Mouse (Mus musculus): ENCODE results near the gene Uaca. TPM values are rescaled to one million over a fixed set of nuclear protein-coding genes. Genes with fewer than 3 reads are reported as not detected.

Gene Uaca
- polyA plus RNA-seq (2012; rRNA removed): 14.8 and 23.5 TPM in 2 replicates
- polyA plus RNA-seq (2014; fragmentation: Nextera tagmentation; extraction: Ambion mirVana): 13.2 and 21.7 TPM in 2 replicates

DNA sequence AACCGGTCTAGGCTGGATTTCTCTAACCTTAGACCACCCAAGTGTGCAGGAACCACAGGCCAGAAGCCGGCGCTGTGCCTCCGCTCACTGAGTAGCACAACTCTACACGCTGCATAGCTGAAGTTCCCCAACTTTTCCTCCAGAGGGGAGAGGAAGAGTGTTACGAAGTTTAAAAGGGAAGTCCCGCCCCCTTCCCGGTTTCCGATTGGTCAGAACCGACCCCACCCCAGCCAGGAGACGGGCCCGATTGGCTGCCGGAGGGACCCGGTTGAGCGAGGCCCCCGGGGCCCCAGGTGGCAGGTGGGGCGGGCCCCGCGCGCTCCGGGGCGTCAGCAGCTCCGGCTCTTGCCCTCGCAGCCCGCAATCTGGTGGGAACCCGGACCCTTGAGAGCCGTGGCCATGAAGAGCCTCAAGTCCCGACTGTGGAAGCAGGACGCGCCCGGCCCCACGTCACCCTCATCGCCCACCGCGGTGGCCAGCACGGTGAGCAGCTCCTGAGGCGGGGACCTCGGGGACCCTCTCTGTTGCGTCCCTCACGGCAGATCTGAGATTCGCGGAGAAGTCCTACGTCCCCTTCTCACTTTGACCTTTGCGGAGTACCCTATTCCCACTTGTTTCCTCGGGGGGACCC, at the start of gene Uaca:
Gene Uaca, plus strand, starts transcription at position 333 of the 631 bp plus-strand sequence.
- under 1% methylated on average over 36 of the region's 45 CpGs for WGBS
- Histone ChIP-seq H3K27ac (replicated peaks; ENCODE audit: low read depth, low read length) (peak within 1 kb of the TSS; percentile 79), H3K4me3 (replicated peaks; ENCODE audit: low read length) (peak within 1 kb of the TSS; percentile 86), H3K4me2 (replicated peaks; ENCODE audit: low read depth, low read length, severe bottlenecking) (peak within 1 kb of the TSS; percentile 92), H3K27me3 (ENCODE audit: control insufficient read depth, insufficient read depth, low read length) (no peaks in the 10 kb centered on the region), H3K9me3 (ENCODE audit: control insufficient read depth, low read length) (no peaks in the 10 kb centered on the region), H3K4me1 (ENCODE audit: control insufficient read depth, insufficient read depth, low read length) (0 out of 2 replicates have a peak, but pooled peaks cover 3% of the 10 kb centered on the region), H3K9ac (ENCODE audit: low read depth, low read length, severe bottlenecking) (peak within 1 kb of the TSS; percentile 72), H3K36me3 (ENCODE audit: control insufficient read depth, insufficient read depth, low read length) (no peaks in the 10 kb centered on the region)
- TF ChIP-seq POLR2A (IDR thresholded peaks at IDR 0.05; ENCODE audit: borderline replicate concordance, extremely low read depth, insufficient read depth, insufficient read length): 0 out of 2 replicates have a peak, but pooled peaks have one; percentile 23
- ATAC-seq (ENCODE audit: low FRiP score, low read depth) (peak; percentile 98), DNase-seq (ENCODE audit: low spot score) (peak; percentile 99)

GRCm38 (mm10) chr9:60744971-60745370, 49.4 kb upstream of the Uaca start:
- H3K27ac ChIP-seq (replicated peaks; ENCODE audit: low read depth, low read length): no peak overlapping the region
- ATAC-seq (ENCODE audit: low FRiP score, low read depth) (no peak), DNase-seq (ENCODE audit: low spot score) (no peak)
- WGBS: 64% methylated on average over 4 of the region's 4 CpGs
- H3K27me3 ChIP-seq (ENCODE audit: control insufficient read depth, insufficient read depth, low read length): no peaks in the 10 kb centered on the region
- no peaks in the 10 kb centered on the region; the same call in 1 of the 2 replicates for H3K4me1 ChIP-seq (ENCODE audit: control insufficient read depth, insufficient read depth, low read length)
- H3K4me3 ChIP-seq (replicated peaks; ENCODE audit: low read length): no peak overlapping the region
- TF ChIP-seq POLR2A (IDR thresholded peaks at IDR 0.05; ENCODE audit: borderline replicate concordance, extremely low read depth, insufficient read depth, insufficient read length): no peak
- H3K9me3 ChIP-seq (ENCODE audit: control insufficient read depth, low read length): no peaks in the 10 kb centered on the region
- H3K4me2 ChIP-seq (replicated peaks; ENCODE audit: low read depth, low read length, severe bottlenecking): no peak overlapping the region
- no peaks in the 10 kb centered on the region for H3K36me3 ChIP-seq (ENCODE audit: control insufficient read depth, insufficient read depth, low read length)
- H3K9ac ChIP-seq (ENCODE audit: low read depth, low read length, severe bottlenecking): no peak overlapping the region

- Histone ChIP-seq H3K4me2 (replicated peaks; ENCODE audit: low read depth, low read length, severe bottlenecking) (no peak overlapping the region), H3K4me1 (ENCODE audit: control insufficient read depth, insufficient read depth, low read length) (no peaks in the 10 kb centered on the region; the same call in 1 of the 2 replicates), H3K9me3 (ENCODE audit: control insufficient read depth, low read length) (no peaks in the 10 kb centered on the region), H3K9ac (ENCODE audit: low read depth, low read length, severe bottlenecking) (no peak overlapping the region; the same call in 1 of the 2 replicates), H3K27ac (replicated peaks; ENCODE audit: low read depth, low read length) (no peak overlapping the region), H3K36me3 (ENCODE audit: control insufficient read depth, insufficient read depth, low read length) (no peaks in the 10 kb centered on the region), H3K4me3 (replicated peaks; ENCODE audit: low read length) (no peak overlapping the region), H3K27me3 (ENCODE audit: control insufficient read depth, insufficient read depth, low read length) (no peaks in the 10 kb centered on the region)
- ATAC-seq (ENCODE audit: low FRiP score, low read depth) (no peak), DNase-seq (ENCODE audit: low spot score) (no peak)
- TF ChIP-seq POLR2A (IDR thresholded peaks at IDR 0.05; ENCODE audit: borderline replicate concordance, extremely low read depth, insufficient read depth, insufficient read length): no peak
- 43% methylated on average over 6 of the region's 6 CpGs for WGBS
Measured at GRCm38 (mm10) chr9:60746561-60746960, 47.8 kb upstream of the Uaca start.

DNA sequence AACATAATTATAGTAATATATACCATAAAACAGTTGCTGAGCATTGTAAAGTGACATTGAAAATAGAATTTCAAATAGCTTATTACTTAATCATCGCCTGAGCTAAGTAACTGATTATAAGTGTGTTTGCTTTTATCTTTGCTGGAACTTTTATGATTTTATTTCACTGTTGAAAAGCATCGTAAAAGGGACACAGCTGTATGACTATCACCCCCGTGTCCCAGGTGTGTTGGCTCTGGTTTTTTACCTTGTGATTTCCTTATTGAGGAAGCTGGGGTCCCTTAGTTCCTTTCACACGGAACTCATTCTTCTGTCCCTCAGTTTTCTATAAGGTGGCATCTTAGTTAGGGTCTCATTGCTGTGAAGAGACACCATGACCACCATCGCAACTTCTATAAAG, 46.7 kb upstream of the Uaca start:
- DNase-seq (ENCODE audit: low spot score) (no peak), ATAC-seq (ENCODE audit: low FRiP score, low read depth) (no peak)
- 74% methylated on average over 5 of the region's 5 CpGs for WGBS
- no peak overlapping the region for H3K4me3 ChIP-seq (replicated peaks; ENCODE audit: low read length)
- no peak for TF ChIP-seq POLR2A (IDR thresholded peaks at IDR 0.05; ENCODE audit: borderline replicate concordance, extremely low read depth, insufficient read depth, insufficient read length)
- no peaks in the 10 kb centered on the region for H3K4me1 ChIP-seq (ENCODE audit: control insufficient read depth, insufficient read depth, low read length)
- no peak overlapping the region for H3K4me2 ChIP-seq (replicated peaks; ENCODE audit: low read depth, low read length, severe bottlenecking)
- H3K9ac ChIP-seq (ENCODE audit: low read depth, low read length, severe bottlenecking): no peak overlapping the region
- H3K36me3 ChIP-seq (ENCODE audit: control insufficient read depth, insufficient read depth, low read length): no peaks in the 10 kb centered on the region
- no peaks in the 10 kb centered on the region for H3K9me3 ChIP-seq (ENCODE audit: control insufficient read depth, low read length)
- H3K27me3 ChIP-seq (ENCODE audit: control insufficient read depth, insufficient read depth, low read length): no peaks in the 10 kb centered on the region
- no peak overlapping the region for H3K27ac ChIP-seq (replicated peaks; ENCODE audit: low read depth, low read length)

DNA sequence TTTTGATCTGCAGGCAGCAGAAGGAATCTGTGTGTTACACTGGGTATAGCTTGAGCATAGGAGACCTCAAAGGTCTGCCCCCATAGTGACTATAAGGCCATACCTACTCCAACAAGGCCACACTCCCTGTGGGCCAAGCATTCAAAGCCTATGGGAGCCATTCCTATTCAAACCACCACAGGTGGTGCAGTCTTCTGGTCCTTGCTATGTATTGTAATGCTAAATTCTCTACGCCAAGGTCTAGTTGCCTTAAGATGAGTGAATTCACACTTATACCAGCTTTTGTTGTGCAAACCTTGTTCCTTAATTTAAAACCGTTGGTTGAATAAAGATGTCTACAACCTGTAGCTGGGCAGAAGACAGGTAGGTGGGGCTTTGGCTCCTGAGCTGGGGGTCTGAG, 46.2 kb upstream of the Uaca start:
- no peak for DNase-seq (ENCODE audit: low spot score)
- Histone ChIP-seq H3K27ac (replicated peaks; ENCODE audit: low read depth, low read length) (no peak overlapping the region), H3K27me3 (ENCODE audit: control insufficient read depth, insufficient read depth, low read length) (no peaks in the 10 kb centered on the region), H3K4me3 (replicated peaks; ENCODE audit: low read length) (no peak overlapping the region), H3K4me2 (replicated peaks; ENCODE audit: low read depth, low read length, severe bottlenecking) (no peak overlapping the region), H3K4me1 (ENCODE audit: control insufficient read depth, insufficient read depth, low read length) (no peaks in the 10 kb centered on the region), H3K36me3 (ENCODE audit: control insufficient read depth, insufficient read depth, low read length) (no peaks in the 10 kb centered on the region), H3K9ac (ENCODE audit: low read depth, low read length, severe bottlenecking) (no peak overlapping the region), H3K9me3 (ENCODE audit: control insufficient read depth, low read length) (no peaks in the 10 kb centered on the region)
- no peak for ATAC-seq (ENCODE audit: low FRiP score, low read depth)
- WGBS: 91% methylated on average over 2 of the region's 2 CpGs
- TF ChIP-seq POLR2A (IDR thresholded peaks at IDR 0.05; ENCODE audit: borderline replicate concordance, extremely low read depth, insufficient read depth, insufficient read length): no peak

Measured in limb, embryonic 14.5 days (tissue).